11 mouse cellular contexts compared by ENCODE assay signal in the genomic region with DNA sequence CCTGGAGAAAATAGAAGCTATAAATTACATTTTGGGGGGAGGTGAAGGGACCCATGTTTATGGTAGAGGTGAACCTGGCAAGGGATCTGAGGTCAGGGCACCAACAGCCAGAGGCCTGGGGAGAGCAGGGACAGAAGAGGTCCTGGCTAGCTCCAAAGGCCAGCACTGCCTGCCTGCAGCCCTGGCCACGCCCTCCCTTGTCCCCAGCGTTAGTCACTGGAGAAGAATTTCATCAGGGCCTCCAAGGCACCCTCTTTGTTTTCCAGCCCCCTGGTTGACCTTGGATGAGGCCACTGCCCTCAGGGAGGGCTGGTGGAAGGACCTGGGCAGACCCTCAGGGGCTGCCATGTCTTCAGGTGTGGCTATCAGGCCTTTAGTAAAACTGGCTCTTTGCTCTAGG. TPM values are rescaled to one million over a fixed set of nuclear protein-coding genes. Genes with fewer than 3 reads are reported as not detected.
A peak's percentile ranks its signal among the peaks of the same experiment; 100 is the strongest.
DNase-seq lines count a peak whose midpoint lies in the region; ATAC-seq and TF ChIP-seq lines count a peak whose summit lies in the region.
"Had no signal": no experiment of that assay in that cellular context is flagged by ENCODE, and none has a peak within 500 bp of the region (broad histone marks: within the 10 kb centered on the region; RNA-seq: fewer than 3 reads in every experiment).

No protein-coding gene starts in this region.

- H3K27me3 ChIP-seq in kidney, embryonic 14.5 days (ENCODE audit: control insufficient read depth, insufficient read depth, low read length): no peaks in the 10 kb centered on the region
- no peaks in the 10 kb centered on the region for H3K27me3 ChIP-seq in kidney, embryonic 16.5 days (ENCODE audit: insufficient read depth, low read length)
- H3K27me3 ChIP-seq in liver, embryonic 11.5 days (replicated peaks; ENCODE audit: control insufficient read depth, insufficient read depth, low read length): no peaks in the 10 kb centered on the region
- H3K27me3 ChIP-seq: liver, embryonic 13.5 days; neural tube, embryonic 12.5 days had no signal

- no peaks in the 10 kb centered on the region for H3K36me3 ChIP-seq in kidney, embryonic 14.5 days (ENCODE audit: control insufficient read depth, insufficient read depth, low read length)
- no peaks in the 10 kb centered on the region for H3K36me3 ChIP-seq in kidney, embryonic 16.5 days (ENCODE audit: insufficient read depth, low read length)
- H3K36me3 ChIP-seq in liver, embryonic 11.5 days (ENCODE audit: control insufficient read depth, insufficient read depth, low read length): no peaks in the 10 kb centered on the region
- H3K36me3 ChIP-seq: liver, embryonic 13.5 days; neural tube, embryonic 12.5 days had no signal

- TF ChIP-seq POLR2A in embryonic fibroblast, embryonic 13.5 days (IDR thresholded peaks at IDR 0.05; ENCODE audit: low read depth, low read length): no peak

- no peak overlapping the region for H3K4me2 ChIP-seq in kidney, embryonic 14.5 days (replicated peaks; ENCODE audit: low read depth, low read length)
- no peak overlapping the region for H3K4me2 ChIP-seq in kidney, embryonic 16.5 days (replicated peaks; ENCODE audit: low read depth, low read length)
- no peak overlapping the region for H3K4me2 ChIP-seq in liver, embryonic 11.5 days
- H3K4me2 ChIP-seq: liver, embryonic 13.5 days; midbrain, embryonic 11.5 days; neural tube, embryonic 12.5 days had no signal

- H3K9ac ChIP-seq in kidney, embryonic 14.5 days (ENCODE audit: low read depth, low read length): peak overlapping the region; percentile 34; the same call in 1 of the 2 replicates
- no peak overlapping the region for H3K9ac ChIP-seq in kidney, embryonic 16.5 days (replicated peaks; ENCODE audit: low read length)
- no peak overlapping the region for H3K9ac ChIP-seq in liver, embryonic 11.5 days (ENCODE audit: low read depth, low read length)
- H3K9ac ChIP-seq: liver, embryonic 13.5 days; neural tube, embryonic 12.5 days had no signal

- no peak overlapping the region for H3K27ac ChIP-seq in kidney, embryonic 14.5 days (ENCODE audit: low read depth, low read length)
- no peak overlapping the region for H3K27ac ChIP-seq in kidney, embryonic 16.5 days (ENCODE audit: low read length)
- H3K27ac ChIP-seq in embryonic fibroblast, embryonic 13.5 days (ENCODE audit: insufficient read depth, low read length): peak overlapping the region; percentile 13; the same call in 1 of the 2 replicates
- H3K27ac ChIP-seq in liver, embryonic 11.5 days (ENCODE audit: low read depth, low read length): no peak overlapping the region
- H3K27ac ChIP-seq: liver, embryonic 13.5 days; neural tube, embryonic 12.5 days had no signal

- peak; percentile 16 for DNase-seq in adipocyte (ENCODE audit: low spot score)
- peak; percentile 43 for DNase-seq in retina, embryonic 14.5 days (ENCODE audit: low spot score)
- no peak for DNase-seq in liver, embryonic 11.5 days (ENCODE audit: low spot score)
- DNase-seq in cerebellum, adult 18-20 months: no peak
- DNase-seq in embryo, embryonic 10.5 days (ENCODE audit: low spot score): no peak

- no peak for TF ChIP-seq CTCF in embryonic fibroblast, embryonic 13.5 days (IDR thresholded peaks at IDR 0.05; ENCODE audit: borderline replicate concordance, insufficient read depth, low read length)

- 34% methylated on average over 2 of the region's 2 CpGs for WGBS in kidney, embryonic 14.5 days
- WGBS in kidney, embryonic 16.5 days: 31% methylated on average over 2 of the region's 2 CpGs
- WGBS in liver, embryonic 11.5 days: 28% methylated on average over 2 of the region's 2 CpGs

- H3K4me1 ChIP-seq in kidney, embryonic 14.5 days (ENCODE audit: control insufficient read depth, insufficient read depth, low read length): no peaks in the 10 kb centered on the region
- H3K4me1 ChIP-seq in kidney, embryonic 16.5 days (ENCODE audit: insufficient read depth, low read length): peaks cover 7% of the 10 kb centered on the region; the same call in 1 of the 2 replicates
- H3K4me1 ChIP-seq in embryonic fibroblast, embryonic 13.5 days (ENCODE audit: control insufficient read depth, insufficient read depth, low read length): peaks cover 30% of the 10 kb centered on the region
- H3K4me1 ChIP-seq in liver, embryonic 11.5 days (replicated peaks; ENCODE audit: control insufficient read depth, insufficient read depth, low read length): 0 out of 2 replicates have a peak, but pooled peaks cover 2% of the 10 kb centered on the region

- H3K9me3 ChIP-seq in kidney, embryonic 14.5 days (ENCODE audit: control insufficient read depth, low read length): no peaks in the 10 kb centered on the region
- H3K9me3 ChIP-seq in kidney, embryonic 16.5 days (ENCODE audit: low read length): no peaks in the 10 kb centered on the region
- no peaks in the 10 kb centered on the region for H3K9me3 ChIP-seq in liver, embryonic 11.5 days (ENCODE audit: control insufficient read depth, low read length)
- H3K9me3 ChIP-seq: liver, embryonic 13.5 days; neural tube, embryonic 12.5 days had no signal

- no peak for ATAC-seq in kidney, embryonic 14.5 days (ENCODE audit: low FRiP score, low TSS enrichment)
- ATAC-seq in kidney, embryonic 16.5 days (ENCODE audit: low FRiP score, low TSS enrichment): no peak
- ATAC-seq in liver, embryonic 11.5 days (replicated peaks; ENCODE audit: low FRiP score): no peak

- H3K4me3 ChIP-seq in kidney, embryonic 14.5 days (ENCODE audit: low read length): no peak overlapping the region
- no peak overlapping the region for H3K4me3 ChIP-seq in kidney, embryonic 16.5 days (ENCODE audit: low read length)
- H3K4me3 ChIP-seq in embryonic fibroblast, embryonic 13.5 days (ENCODE audit: insufficient read depth, low read length): no peak overlapping the region
- no peak overlapping the region for H3K4me3 ChIP-seq in liver, embryonic 11.5 days (ENCODE audit: low read depth, low read length)
- H3K4me3 ChIP-seq: liver, embryonic 13.5 days; neural tube, embryonic 12.5 days had no signal

RNA-seq across cellular contexts. Expression of gene Col5a1, which starts 30.1 kb away (rescaled TPM):
- 41.9 and 42.3 TPM in 2 replicates for polyA plus RNA-seq in kidney, embryonic 14.5 days (2014; fragmentation: Nextera tagmentation; extraction: Ambion mirVana)
- 50.1 and 55.8 TPM in 2 replicates for polyA plus RNA-seq in kidney, embryonic 16.5 days (2015; fragmentation: Nextera tagmentation; extraction: Ambion mirVana)
- 997 and 1,013 TPM in 2 replicates for polyA plus RNA-seq in embryonic fibroblast, embryonic 13.5 days (2011; ENCODE audit: insufficient read length, low read depth, missing spikeins)
- polyA plus RNA-seq in liver, embryonic 11.5 days (2014; fragmentation: Nextera tagmentation; extraction: Ambion mirVana): 23.3 and 27.9 TPM in 2 replicates

Comparison
In these comparisons a context has a peak if more than half of its experiments do, and no peak if none do; other contexts are left out.
1. DNase-seq: peak in adipocyte (single experiment) and retina, embryonic 14.5 days (single experiment); none in liver, embryonic 11.5 days (single experiment), cerebellum, adult 18-20 months (0 of 2) and embryo, embryonic 10.5 days (single experiment).
2. RNA of gene Col5a1, which starts 30.1 kb away (polyA plus RNA-seq): 997 to 1,013 TPM in embryonic fibroblast, embryonic 13.5 days; 50.1 to 55.8 TPM in kidney, embryonic 16.5 days, 41.9 to 42.3 TPM in kidney, embryonic 14.5 days and 23.3 to 27.9 TPM in liver, embryonic 11.5 days; every median in the first group is over 10 times any median in the second.